Mouse (Mus musculus) lung, embryonic 16.5 days (tissue): Measurements from ENCODE around the gene Nxph3. TPM values are rescaled to one million over a fixed set of nuclear protein-coding genes. Genes with fewer than 3 reads are reported as not detected.

Source experiments
- polyA plus RNA-seq: library from polyadenylated mRNA; unstranded; fragments of >200 nt; fragmentation: Nextera tagmentation; extraction: Ambion mirVana; gene quantifications from 2 replicates; pipeline ENCODE4 v1.2.1, GENCODE M21; 2015

The Nxph3 gene
- polyA plus RNA-seq, 1 experiment from 2014 or later = 0.19 TPM

Other genes with a start within 250 kb of the Nxph3 start
- 75.3 and 80.2 TPM in 2 replicates for gene Kat7, start 204.3 kb downstream of the Nxph3 start, polyA plus RNA-seq
- 15.1 and 15.7 TPM in 2 replicates for gene Fam117a, start 177.6 kb downstream of the Nxph3 start, polyA plus RNA-seq
- gene Slc35b1, start 129.9 kb downstream of the Nxph3 start, polyA plus RNA-seq = 91.1 and 92.7 TPM in 2 replicates
- 150 and 170 TPM in 2 replicates for gene Spop, start 100.5 kb downstream of the Nxph3 start, polyA plus RNA-seq
- 4.3 and 4.6 TPM in 2 replicates for gene Ngfr, start 73.2 kb upstream of the Nxph3 start, polyA plus RNA-seq
- gene Phb, start 152.4 kb upstream of the Nxph3 start, polyA plus RNA-seq = 167 and 190 TPM in 2 replicates
- 21.7 and 23.2 TPM in 2 replicates for gene Zfp652, start 198.1 kb upstream of the Nxph3 start, polyA plus RNA-seq
- 1.1 and 1.4 TPM in 2 replicates for gene B130006D01Rik, start 209.0 kb upstream of the Nxph3 start, polyA plus RNA-seq